Mouse (Mus musculus): Measurements from ENCODE around the gene Taf1c.

GRCm38 (mm10) chr8:119624916-119625315 is 19.9 kb upstream of the Taf1c start:
- no peak for TF ChIP-seq CTCF (IDR thresholded peaks at IDR 0.05; ENCODE audit: borderline replicate concordance, extremely low read depth, insufficient read depth, insufficient read length)
- TF ChIP-seq POLR2A (IDR thresholded peaks at IDR 0.05; ENCODE audit: borderline replicate concordance, extremely low read depth, insufficient read depth, insufficient read length, poor library complexity, severe bottlenecking) = no peak
